Mouse (Mus musculus) thymus, adult 2 months (tissue): ENCODE measurements around the gene Sgk1.

ENCODE experiments used
- CTCF ChIP-seq: fragments of 200-500 bp; IDR thresholded peaks from 2 replicates; pipeline ENCODE4 v1.5.1; 2012; ENCODE audit warnings: mild to moderate bottlenecking, control low read depth, low read length, moderate library complexity, borderline replicate concordance; ENCODE audit not compliant: control insufficient read depth, poor library complexity, insufficient read depth; ENCODE audit errors: extremely low read depth
- POLR2A ChIP-seq: fragments of 200-500 bp; IDR thresholded peaks from 2 replicates; pipeline ENCODE4 v1.6.1; 2012; ENCODE audit warnings: mild to moderate bottlenecking, low read length, control low read depth, moderate library complexity; ENCODE audit not compliant: control insufficient read depth, poor library complexity, insufficient read depth; ENCODE audit errors: extremely low read depth

DNA sequence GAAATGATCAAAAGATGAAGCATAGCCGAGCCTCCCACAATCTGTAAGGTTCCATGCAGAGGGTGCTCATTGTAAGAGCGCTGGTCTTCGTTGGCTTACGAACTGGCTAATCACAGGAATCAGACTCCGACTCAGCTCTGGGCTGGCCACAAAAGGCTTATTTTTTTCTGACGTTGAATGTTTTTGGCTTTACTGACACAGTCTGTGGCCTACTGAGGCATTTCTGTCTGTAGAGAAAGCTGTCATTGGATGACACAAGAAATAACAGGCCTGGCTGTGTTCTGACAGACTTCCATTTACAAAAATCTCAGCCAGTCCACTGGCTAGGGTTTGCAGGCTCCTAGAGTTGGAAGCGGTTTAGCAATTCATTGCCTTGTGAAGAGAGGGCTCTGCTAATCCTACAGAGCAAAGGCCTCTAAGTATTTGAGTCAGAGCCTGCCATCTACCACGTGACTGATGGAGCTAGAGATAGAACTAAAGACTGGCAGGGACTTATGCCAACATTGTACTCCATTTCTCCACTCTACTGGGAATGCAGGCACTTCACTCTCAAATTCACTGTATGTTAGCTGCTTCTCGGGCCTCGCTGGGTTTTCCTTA, 48.9 kb downstream of the Sgk1 start:
- TF ChIP-seq POLR2A (no peak), CTCF (no peak)
